Mouse (Mus musculus): ENCODE measurements at regions not wholly inside any gene's neighbourhood (a gene's known extent, or its start where the extent isn't known, plus 50 kb on each side); places are given as distances from the start of the nearest gene placed in this dataset.

GRCm38 (mm10) chr4:153236680-153237079 is 245.9 kb downstream of the Ajap1 start:
- H3K4me3 ChIP-seq (ENCODE audit: insufficient read depth, low read length), result no peak overlapping the region
- H3K27ac ChIP-seq (ENCODE audit: insufficient read depth, low read depth, low read length), result no peak overlapping the region
- H3K4me1 ChIP-seq (ENCODE audit: control insufficient read depth, insufficient read depth, low read length), result no peaks in the 10 kb centered on the region
- TF ChIP-seq POLR2A (IDR thresholded peaks at IDR 0.05; ENCODE audit: borderline replicate concordance, low read depth, low read length), result no peak
- no peak for TF ChIP-seq CTCF (IDR thresholded peaks at IDR 0.05; ENCODE audit: low read depth, low read length)

GRCm38 (mm10) chr4:153233762-153234161 is 248.8 kb downstream of the Ajap1 start:
- Histone ChIP-seq H3K4me3 (ENCODE audit: insufficient read depth, low read length) (no peak overlapping the region), H3K4me1 (ENCODE audit: control insufficient read depth, insufficient read depth, low read length) (no peaks in the 10 kb centered on the region), H3K27ac (ENCODE audit: insufficient read depth, low read depth, low read length) (no peak overlapping the region)
- TF ChIP-seq POLR2A (IDR thresholded peaks at IDR 0.05; ENCODE audit: borderline replicate concordance, low read depth, low read length) (no peak), CTCF (IDR thresholded peaks at IDR 0.05; ENCODE audit: low read depth, low read length) (no peak)

GRCm38 (mm10) chr4:153229221-153229620 is 253.4 kb downstream of the Ajap1 start:
- H3K4me3 ChIP-seq (ENCODE audit: insufficient read depth, low read length), result no peak overlapping the region
- H3K27ac ChIP-seq (ENCODE audit: insufficient read depth, low read depth, low read length), result no peak overlapping the region
- no peaks in the 10 kb centered on the region for H3K4me1 ChIP-seq (ENCODE audit: control insufficient read depth, insufficient read depth, low read length)
- no peak for TF ChIP-seq POLR2A (IDR thresholded peaks at IDR 0.05; ENCODE audit: borderline replicate concordance, low read depth, low read length)

- H3K4me3 ChIP-seq (ENCODE audit: insufficient read depth, low read length), result no peak overlapping the region
- TF ChIP-seq POLR2A (IDR thresholded peaks at IDR 0.05; ENCODE audit: borderline replicate concordance, low read depth, low read length) (no peak), CTCF (IDR thresholded peaks at IDR 0.05; ENCODE audit: low read depth, low read length) (no peak)
- no peaks in the 10 kb centered on the region for H3K4me1 ChIP-seq (ENCODE audit: control insufficient read depth, insufficient read depth, low read length)
- H3K27ac ChIP-seq (ENCODE audit: insufficient read depth, low read depth, low read length), result no peak overlapping the region
These were observed 254.8 kb downstream of the Ajap1 start for GRCm38 (mm10) chr4:153227680-153228420.

GRCm38 (mm10) chr4:153224618-153225177 is 257.9 kb downstream of the Ajap1 start:
- H3K27ac ChIP-seq (ENCODE audit: insufficient read depth, low read depth, low read length), result no peak overlapping the region
- no peak for TF ChIP-seq CTCF (IDR thresholded peaks at IDR 0.05; ENCODE audit: low read depth, low read length)
- TF ChIP-seq POLR2A (IDR thresholded peaks at IDR 0.05; ENCODE audit: borderline replicate concordance, low read depth, low read length), result no peak
- H3K4me3 ChIP-seq (ENCODE audit: insufficient read depth, low read length), result no peak overlapping the region
- no peaks in the 10 kb centered on the region for H3K4me1 ChIP-seq (ENCODE audit: control insufficient read depth, insufficient read depth, low read length)

- H3K27ac ChIP-seq (ENCODE audit: insufficient read depth, low read depth, low read length), result no peak overlapping the region
- no peak overlapping the region for H3K4me3 ChIP-seq (ENCODE audit: insufficient read depth, low read length)
- H3K4me1 ChIP-seq (ENCODE audit: control insufficient read depth, insufficient read depth, low read length), result no peaks in the 10 kb centered on the region
- TF ChIP-seq CTCF (IDR thresholded peaks at IDR 0.05; ENCODE audit: low read depth, low read length), result no peak
- no peak for TF ChIP-seq POLR2A (IDR thresholded peaks at IDR 0.05; ENCODE audit: borderline replicate concordance, low read depth, low read length)
These were observed 259.6 kb downstream of the Ajap1 start for GRCm38 (mm10) chr4:153223019-153223418.

- Histone ChIP-seq H3K4me1 (ENCODE audit: control insufficient read depth, insufficient read depth, low read length) (no peaks in the 10 kb centered on the region), H3K27ac (ENCODE audit: insufficient read depth, low read depth, low read length) (no peak overlapping the region), H3K4me3 (ENCODE audit: insufficient read depth, low read length) (no peak overlapping the region)
- TF ChIP-seq CTCF (IDR thresholded peaks at IDR 0.05; ENCODE audit: low read depth, low read length) (no peak), POLR2A (IDR thresholded peaks at IDR 0.05; ENCODE audit: borderline replicate concordance, low read depth, low read length) (no peak)
These were observed 262.1 kb downstream of the Ajap1 start for GRCm38 (mm10) chr4:153220485-153220884.

GRCm38 (mm10) chr4:153220074-153220473 is 262.5 kb downstream of the Ajap1 start:
- no peak overlapping the region for H3K4me3 ChIP-seq (ENCODE audit: insufficient read depth, low read length)
- H3K27ac ChIP-seq (ENCODE audit: insufficient read depth, low read depth, low read length), result no peak overlapping the region
- TF ChIP-seq CTCF (IDR thresholded peaks at IDR 0.05; ENCODE audit: low read depth, low read length) (no peak), POLR2A (IDR thresholded peaks at IDR 0.05; ENCODE audit: borderline replicate concordance, low read depth, low read length) (no peak)
- no peaks in the 10 kb centered on the region for H3K4me1 ChIP-seq (ENCODE audit: control insufficient read depth, insufficient read depth, low read length)

- H3K4me1 ChIP-seq (ENCODE audit: control insufficient read depth, insufficient read depth, low read length), result no peaks in the 10 kb centered on the region
- TF ChIP-seq POLR2A (IDR thresholded peaks at IDR 0.05; ENCODE audit: borderline replicate concordance, low read depth, low read length), result no peak
- no peak for TF ChIP-seq CTCF (IDR thresholded peaks at IDR 0.05; ENCODE audit: low read depth, low read length)
- H3K27ac ChIP-seq (ENCODE audit: insufficient read depth, low read depth, low read length), result no peak overlapping the region
- H3K4me3 ChIP-seq (ENCODE audit: insufficient read depth, low read length), result no peak overlapping the region
These were observed 265.1 kb downstream of the Ajap1 start for GRCm38 (mm10) chr4:153217541-153217980.

- H3K4me3 ChIP-seq (ENCODE audit: insufficient read depth, low read length), result no peak overlapping the region
- H3K4me1 ChIP-seq (ENCODE audit: control insufficient read depth, insufficient read depth, low read length), result no peaks in the 10 kb centered on the region
- no peak overlapping the region for H3K27ac ChIP-seq (ENCODE audit: insufficient read depth, low read depth, low read length)
- TF ChIP-seq POLR2A (IDR thresholded peaks at IDR 0.05; ENCODE audit: borderline replicate concordance, low read depth, low read length) (no peak), CTCF (IDR thresholded peaks at IDR 0.05; ENCODE audit: low read depth, low read length) (no peak)
These were observed 270.5 kb downstream of the Ajap1 start for GRCm38 (mm10) chr4:153212095-153212494.
